Mouse (Mus musculus) liver, adult 2 months (tissue): ENCODE results near the gene Tbp. TPM values are rescaled to one million over a fixed set of nuclear protein-coding genes. Genes with fewer than 3 reads are reported as not detected.
A peak's percentile ranks its signal among the peaks of the same experiment; 100 is the strongest.

ENCODE experiments used
- DNase-seq: peaks from one replicate; pipeline ENCODE4 v3.0.0-alpha.2; 2011; ENCODE audit warnings: low read depth, low spot score; ENCODE audit errors: extremely low read depth
- H3K27ac ChIP-seq: fragments of 200-500 bp; replicated peaks from 2 replicates; pipeline ENCODE4 v1.5.1; 2012; ENCODE audit warnings: low read depth, mild to moderate bottlenecking, control low read depth, inconsistent platforms, low read length; ENCODE audit not compliant: insufficient read depth
- H3K27me3 ChIP-seq: fragments of 200-500 bp; 2 replicates; pipeline ENCODE4 v1.6.1; 2012; ENCODE audit warnings: mild to moderate bottlenecking, moderate library complexity, low read length, inconsistent platforms; ENCODE audit not compliant: control insufficient read depth, insufficient read depth
- H3K36me3 ChIP-seq: fragments of 200-500 bp; 2 replicates; pipeline ENCODE4 v1.6.1; 2012; ENCODE audit warnings: low read length, inconsistent platforms; ENCODE audit not compliant: control insufficient read depth, insufficient read depth
- H3K4me1 ChIP-seq: fragments of 200-500 bp; 2 replicates; pipeline ENCODE4 v1.6.1; 2011; ENCODE audit warnings: low read length; ENCODE audit not compliant: control insufficient read depth, insufficient read depth
- H3K4me3 ChIP-seq: fragments of 200-500 bp; 2 replicates; pipeline ENCODE4 v1.5.1; 2011; ENCODE audit warnings: low read depth, mild to moderate bottlenecking, control low read depth, low read length, moderate library complexity; ENCODE audit not compliant: insufficient read depth
- H3K79me2 ChIP-seq: fragments of 200-500 bp; 2 replicates; pipeline ENCODE4 v1.6.1; 2012; ENCODE audit warnings: inconsistent platforms, mild to moderate bottlenecking, low read length, moderate library complexity; ENCODE audit not compliant: control insufficient read depth, insufficient read depth
- H3K9ac ChIP-seq: fragments of 200-500 bp; 2 replicates; pipeline ENCODE4 v1.6.1; 2012; ENCODE audit warnings: low read depth, mild to moderate bottlenecking, control low read depth, inconsistent platforms, low read length
- CTCF ChIP-seq: fragments of 200-500 bp; IDR thresholded peaks from 2 replicates; pipeline ENCODE4 v1.5.1; 2011; ENCODE audit warnings: low read depth, low read length, control low read depth
- POLR2A ChIP-seq: fragments of 200-500 bp; IDR thresholded peaks from 2 replicates; pipeline ENCODE4 v1.6.1; 2011; ENCODE audit warnings: low read length, control low read depth; ENCODE audit not compliant: insufficient read depth; ENCODE audit errors: extremely low read depth
- WGBS: fragments of 180-500 bp; shearing (Covaris S2); methylation state at CpG from one replicate; pipeline ENCODE4 v1.1.7; 2018; 5-methylcytosine and 5-hydroxymethylcytosine counted together
- polyA plus RNA-seq: library from polyadenylated mRNA; depleted of rRNA; stranded (reverse); fragments of >200 nt; gene quantifications from 2 replicates; pipeline ENCODE4 v1.2.3, GENCODE M21; 2012
- total RNA-seq: library from RNA; depleted of rRNA; stranded (reverse); fragments of >200 nt; gene quantifications from 2 replicates; pipeline ENCODE4 v1.2.3, GENCODE M21; 2014

Tbp gene
- total and polyA plus RNA-seq, 2 experiments: 5.5 to 25.5 TPM

- no peak for TF ChIP-seq POLR2A
- no peak for TF ChIP-seq CTCF
- Histone ChIP-seq H3K4me1 (no peaks in the 10 kb centered on the region), H3K27ac (no peak overlapping the region), H3K9ac (no peak overlapping the region), H3K27me3 (no peaks in the 10 kb centered on the region; the same call in 1 of the 2 replicates), H3K36me3 (peaks cover 11% of the 10 kb centered on the region), H3K79me2 (no peaks in the 10 kb centered on the region), H3K4me3 (no peak overlapping the region)
- no peak for DNase-seq
- 85% methylated on average over 4 of the region's 4 CpGs for WGBS
These were observed 46.8 kb downstream of the Tbp start for GRCm38 (mm10) chr17:15546440-15546839.

DNA sequence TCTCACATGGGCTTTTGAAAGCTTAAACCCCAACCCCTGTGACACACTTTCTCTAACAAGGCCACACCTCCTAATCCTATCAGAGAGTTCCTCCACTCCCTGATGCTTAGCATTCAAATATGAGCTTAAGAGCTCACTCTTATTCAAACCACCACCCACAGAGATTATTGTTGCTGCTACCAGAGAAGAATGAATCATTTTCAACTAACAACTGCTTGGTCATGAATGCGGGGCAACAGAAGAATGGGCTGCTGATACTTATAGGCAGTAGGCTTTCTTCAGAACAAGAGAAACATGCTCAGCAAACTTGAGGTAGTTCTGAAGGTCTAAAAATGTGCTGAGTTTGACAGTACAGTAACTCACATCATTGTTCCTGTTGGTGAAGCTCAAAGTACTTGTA lies 50.0 kb downstream of the Tbp start:
- TF ChIP-seq CTCF (no peak), POLR2A (no peak)
- H3K4me3 ChIP-seq: no peak overlapping the region
- H3K27ac ChIP-seq: no peak overlapping the region
- H3K4me1 ChIP-seq: no peaks in the 10 kb centered on the region
- H3K79me2 ChIP-seq: no peaks in the 10 kb centered on the region
- H3K27me3 ChIP-seq: no peaks in the 10 kb centered on the region
- 94% methylated on average over 1 of the region's 1 CpGs for WGBS
- no peak for DNase-seq
- H3K36me3 ChIP-seq: peaks cover 26% of the 10 kb centered on the region
- H3K9ac ChIP-seq: no peak overlapping the region

DNA sequence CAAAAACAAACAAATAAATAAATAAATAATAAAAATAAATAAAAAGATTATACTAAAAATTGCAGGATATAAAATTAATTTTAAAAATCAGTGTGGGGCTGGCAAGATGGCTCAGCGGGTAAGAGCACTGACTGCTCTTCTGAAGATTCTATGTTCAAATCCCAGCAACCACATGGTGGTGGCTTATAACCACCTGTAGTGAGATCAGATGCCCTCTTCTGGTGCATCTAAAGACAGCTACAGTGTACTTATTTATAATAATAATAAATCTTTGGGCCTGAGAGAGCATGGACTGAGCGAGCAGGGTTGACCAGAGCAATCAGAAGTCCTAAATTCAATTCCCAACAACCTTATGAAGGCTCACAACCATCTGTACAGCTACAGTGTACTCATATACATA lies 60.3 kb downstream of the Tbp start:
- 99% methylated on average over 2 of the region's 2 CpGs for WGBS
- Histone ChIP-seq H3K27me3 (no peaks in the 10 kb centered on the region), H3K9ac (no peak overlapping the region), H3K4me1 (0 out of 2 replicates have a peak, but pooled peaks cover 5% of the 10 kb centered on the region), H3K4me3 (no peak overlapping the region), H3K27ac (no peak overlapping the region), H3K36me3 (peaks cover 7% of the 10 kb centered on the region), H3K79me2 (no peaks in the 10 kb centered on the region)
- TF ChIP-seq POLR2A (no peak), CTCF (no peak)
- DNase-seq: no peak

- WGBS: under 1% methylated on average over 43 of the region's 43 CpGs
- Histone ChIP-seq H3K36me3 (no peaks in the 10 kb centered on the region), H3K79me2 (no peaks in the 10 kb centered on the region), H3K9ac (peak within 1 kb of the TSS; percentile 82), H3K4me1 (0 out of 2 replicates have a peak, but pooled peaks cover 5% of the 10 kb centered on the region), H3K27me3 (no peaks in the 10 kb centered on the region), H3K27ac (peak within 1 kb of the TSS; percentile 88), H3K4me3 (peak within 1 kb of the TSS; percentile 75)
- peak; percentile 90 for DNase-seq
- TF ChIP-seq POLR2A (peak; percentile 81; the same call in 1 of the 2 replicates), CTCF (no peak)
These were observed 64.6 kb downstream of the Tbp start, which contains the start of gene Prdm9 for GRCm38 (mm10) chr17:15564014-15564927. TSS of gene Prdm9 (minus strand) at chr17:15564354.

DNA sequence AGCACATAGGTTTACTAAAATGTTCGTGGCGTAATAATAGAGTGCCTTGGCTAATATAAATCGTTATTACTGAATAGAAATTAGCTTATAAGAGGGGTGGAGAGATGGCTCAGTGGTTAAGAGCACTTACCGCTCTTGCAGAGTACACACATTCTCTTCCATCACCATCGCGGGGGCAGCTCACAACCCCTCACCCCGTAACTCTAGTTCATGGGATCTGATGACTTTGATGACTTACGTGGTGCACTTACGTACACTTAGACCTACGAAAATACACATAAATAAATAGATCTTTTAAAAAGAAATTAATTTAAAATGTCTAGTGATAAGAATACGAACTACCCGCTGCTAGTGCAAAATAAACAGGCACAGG lies 65.2 kb downstream of the Tbp start:
- 41% methylated on average over 12 of the region's 12 CpGs for WGBS
- Histone ChIP-seq H3K9ac (0 out of 2 replicates have a peak overlapping the region, but pooled peaks have one; percentile 18), H3K4me1 (0 out of 2 replicates have a peak, but pooled peaks cover 5% of the 10 kb centered on the region), H3K36me3 (no peaks in the 10 kb centered on the region), H3K4me3 (peak overlapping the region; percentile 30), H3K79me2 (no peaks in the 10 kb centered on the region), H3K27me3 (no peaks in the 10 kb centered on the region), H3K27ac (no peak overlapping the region)
- DNase-seq: no peak
- TF ChIP-seq CTCF (no peak), POLR2A (no peak)

DNA sequence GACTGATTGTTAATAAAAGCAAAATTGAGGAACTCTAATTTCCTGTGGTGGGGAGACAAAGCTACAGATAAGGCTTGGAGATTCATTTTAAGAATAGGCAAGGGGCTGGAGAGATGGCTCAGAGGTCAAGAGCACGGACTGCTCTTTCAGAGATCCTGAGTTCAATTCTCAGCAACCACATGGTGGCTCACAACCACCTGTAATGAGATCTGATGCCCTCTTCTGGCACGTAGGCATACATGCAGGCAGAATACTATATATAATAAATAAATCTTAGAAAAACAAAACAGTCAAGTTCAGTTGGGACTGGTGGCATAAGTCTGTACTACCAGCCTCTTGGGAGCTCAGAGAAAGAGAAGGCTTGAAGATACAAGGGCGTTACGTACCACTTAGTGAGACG lies 67.2 kb downstream of the Tbp start:
- no peak for TF ChIP-seq POLR2A
- no peak for TF ChIP-seq CTCF
- no peak overlapping the region for H3K27ac ChIP-seq
- no peaks in the 10 kb centered on the region for H3K79me2 ChIP-seq
- no peak for DNase-seq
- no peaks in the 10 kb centered on the region for H3K36me3 ChIP-seq
- H3K27me3 ChIP-seq: no peaks in the 10 kb centered on the region
- H3K4me3 ChIP-seq: no peak overlapping the region
- WGBS: 81% methylated on average over 5 of the region's 5 CpGs
- no peak overlapping the region for H3K9ac ChIP-seq
- 0 out of 2 replicates have a peak, but pooled peaks cover 5% of the 10 kb centered on the region for H3K4me1 ChIP-seq
